Mouse (Mus musculus): ENCODE data around the gene Ttc6. TPM values are rescaled to one million over a fixed set of nuclear protein-coding genes. Genes with fewer than 3 reads are reported as not detected.

Gene Ttc6
- polyA plus RNA-seq, 1 experiment from 2014 or later = 0.92 TPM

DNA sequence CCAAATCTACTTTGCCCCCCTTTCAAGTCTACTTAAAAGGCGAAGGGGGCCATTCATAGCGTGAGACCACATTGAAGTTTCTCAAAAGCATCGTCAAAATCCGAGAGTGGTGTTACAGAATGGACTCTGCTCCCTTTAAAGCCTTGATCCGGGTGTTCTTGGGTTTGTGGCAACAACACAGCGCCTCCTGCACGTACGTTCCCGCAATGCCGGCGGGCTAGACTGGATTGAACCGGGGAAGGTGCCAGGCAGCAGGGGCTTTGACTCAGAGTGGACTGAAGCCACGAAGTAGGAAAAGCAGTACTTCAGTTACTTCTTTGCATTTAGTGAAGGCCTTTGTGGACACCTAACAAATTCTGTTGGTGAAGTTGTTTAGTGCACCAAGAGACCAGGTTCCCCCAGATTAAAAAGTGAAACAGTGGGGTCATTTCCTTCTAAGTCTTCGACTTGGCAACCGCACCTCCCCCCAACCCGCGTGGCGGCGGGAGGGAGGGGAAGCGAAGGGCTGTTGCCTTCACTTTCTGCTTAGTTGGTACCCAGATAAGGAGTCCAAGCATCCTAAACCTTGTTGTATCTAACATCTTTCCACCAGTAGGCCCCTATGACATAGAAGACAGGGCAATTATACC, 15.4 kb upstream of the Ttc6 start:
- H3K27ac ChIP-seq = peak overlapping the region; percentile 54; the same call in 1 of the 2 replicates
- no peaks in the 10 kb centered on the region for H3K9me3 ChIP-seq
- peaks cover 72% of the 10 kb centered on the region for H3K27me3 ChIP-seq (replicated peaks)
- WGBS = under 1% methylated on average over 20 of the region's 20 CpGs
- H3K36me3 ChIP-seq = no peaks in the 10 kb centered on the region
- H3K9ac ChIP-seq = no peak overlapping the region
- H3K4me2 ChIP-seq (replicated peaks) = peak overlapping the region; percentile 90
- ATAC-seq = peak; percentile 29; the same call in 1 of the 2 replicates
- peaks cover 12% of the 10 kb centered on the region for H3K4me1 ChIP-seq (replicated peaks)
- 0 out of 2 replicates have a peak overlapping the region, but pooled peaks have one; percentile 7 for H3K4me3 ChIP-seq (replicated peaks)

DNA sequence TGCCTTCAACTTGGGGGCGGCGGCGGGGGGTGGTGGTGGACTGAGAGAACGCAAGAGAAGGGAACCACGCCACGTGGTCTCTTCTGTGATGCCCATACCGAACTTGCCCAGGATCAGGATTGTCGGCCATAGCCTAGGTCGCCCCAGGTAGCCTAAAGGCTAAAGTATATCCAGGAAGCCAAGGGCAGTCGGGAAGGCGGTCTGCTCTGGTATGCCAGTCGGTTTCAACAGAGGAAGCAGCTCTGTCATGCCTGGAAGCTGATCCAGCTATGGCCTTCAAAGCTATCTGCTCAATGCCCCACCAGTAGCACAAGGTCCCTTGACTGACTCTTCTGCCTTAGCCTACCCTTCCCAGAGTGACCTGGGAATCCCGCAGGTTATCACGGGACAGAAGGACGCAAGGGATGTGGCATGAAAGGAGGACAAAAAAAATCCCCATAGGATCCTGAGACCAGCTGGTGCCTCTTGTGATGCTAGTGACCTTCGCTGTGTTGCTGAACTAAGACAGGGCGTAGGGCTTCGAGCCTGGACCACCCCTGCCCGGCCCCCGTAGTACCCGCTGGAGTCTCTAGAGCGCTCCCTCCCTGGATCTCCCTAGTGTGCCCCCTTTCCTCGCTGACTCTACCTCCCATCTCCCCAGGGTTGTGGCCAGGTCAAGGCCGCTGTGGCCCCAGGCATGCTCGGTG, 14.8 kb upstream of the Ttc6 start:
- H3K4me1 ChIP-seq (replicated peaks) = peaks cover 12% of the 10 kb centered on the region
- H3K27me3 ChIP-seq (replicated peaks) = peaks cover 75% of the 10 kb centered on the region
- peak overlapping the region; percentile 90 for H3K4me2 ChIP-seq (replicated peaks)
- H3K36me3 ChIP-seq = no peaks in the 10 kb centered on the region
- ATAC-seq = no peak
- 6% methylated on average over 25 of the region's 25 CpGs for WGBS
- H3K9me3 ChIP-seq = no peaks in the 10 kb centered on the region
- no peak overlapping the region for H3K9ac ChIP-seq
- H3K4me3 ChIP-seq (replicated peaks) = 0 out of 2 replicates have a peak overlapping the region, but pooled peaks have one; percentile 23
- H3K27ac ChIP-seq = peak overlapping the region; percentile 54; the same call in 1 of the 2 replicates

DNA sequence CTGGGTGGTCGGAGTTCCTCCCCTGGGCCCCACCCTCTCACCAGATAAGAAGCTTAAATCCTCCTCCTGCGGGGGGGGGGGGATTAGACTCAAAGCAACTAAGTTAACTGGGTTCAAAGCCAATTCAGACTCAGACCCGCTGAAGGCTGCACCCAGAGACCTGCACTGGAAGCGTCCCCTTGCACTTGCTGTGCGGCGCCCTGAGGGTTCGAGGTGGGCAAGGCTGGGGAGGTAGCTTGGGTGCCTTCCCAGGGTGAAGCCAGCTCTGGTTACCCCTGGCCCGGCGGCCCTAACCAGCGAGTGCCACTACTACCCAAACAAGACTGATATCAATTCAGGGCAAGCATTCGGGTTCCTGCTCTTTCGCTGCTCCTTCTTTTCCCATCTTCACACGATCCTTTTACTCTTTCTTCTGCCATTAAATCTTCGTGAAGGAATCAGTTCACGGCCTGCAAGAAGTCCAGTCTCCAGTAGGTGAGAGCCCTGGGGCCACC, 14.2 kb upstream of the Ttc6 start:
- Histone ChIP-seq H3K4me2 (replicated peaks) (peak overlapping the region; percentile 90), H3K27ac (no peak overlapping the region), H3K4me3 (replicated peaks) (peak overlapping the region; percentile 23), H3K27me3 (replicated peaks) (peaks cover 77% of the 10 kb centered on the region), H3K9me3 (no peaks in the 10 kb centered on the region), H3K36me3 (no peaks in the 10 kb centered on the region), H3K4me1 (replicated peaks) (peaks cover 12% of the 10 kb centered on the region), H3K9ac (no peak overlapping the region)
- 3% methylated on average over 15 of the region's 15 CpGs for WGBS
- ATAC-seq = no peak

DNA sequence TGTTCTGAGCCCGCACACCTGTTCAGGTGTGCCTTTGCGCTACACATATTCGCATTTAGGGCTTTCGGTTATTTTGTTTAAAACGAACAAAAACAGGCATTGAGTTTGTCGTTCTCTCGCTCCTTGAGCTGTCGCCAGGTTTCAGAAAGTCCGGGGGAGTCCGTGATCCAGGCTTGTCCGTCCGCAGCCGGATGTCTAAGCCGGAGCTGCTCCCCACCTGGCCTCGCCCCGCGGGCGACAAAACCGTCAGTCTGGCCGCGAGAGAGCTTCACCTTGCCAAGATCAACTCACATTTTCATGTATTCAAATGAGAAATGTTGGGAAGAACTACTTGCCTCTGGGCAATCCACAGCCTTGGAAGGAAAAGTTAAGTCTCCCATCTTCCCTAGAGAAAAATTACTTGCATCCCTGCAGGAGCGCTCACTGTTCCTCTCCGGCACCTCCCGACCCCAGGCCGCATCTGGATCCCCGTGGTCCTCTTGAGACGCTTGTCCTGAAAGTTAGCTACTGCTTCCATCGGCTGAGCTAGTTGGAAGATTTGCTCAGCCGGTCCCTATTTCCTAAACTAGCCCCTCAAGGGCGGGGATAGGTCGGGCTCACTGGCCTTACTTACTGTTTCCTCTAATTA, 13.6 kb upstream of the Ttc6 start:
- 3% methylated on average over 31 of the region's 31 CpGs for WGBS
- no peak overlapping the region for H3K27ac ChIP-seq
- peaks cover 73% of the 10 kb centered on the region for H3K27me3 ChIP-seq (replicated peaks)
- H3K9ac ChIP-seq = no peak overlapping the region
- H3K9me3 ChIP-seq = no peaks in the 10 kb centered on the region
- ATAC-seq = no peak
- peaks cover 10% of the 10 kb centered on the region for H3K4me1 ChIP-seq (replicated peaks)
- H3K4me2 ChIP-seq (replicated peaks) = peak overlapping the region; percentile 90
- no peaks in the 10 kb centered on the region for H3K36me3 ChIP-seq
- peak overlapping the region; percentile 23 for H3K4me3 ChIP-seq (replicated peaks)

DNA sequence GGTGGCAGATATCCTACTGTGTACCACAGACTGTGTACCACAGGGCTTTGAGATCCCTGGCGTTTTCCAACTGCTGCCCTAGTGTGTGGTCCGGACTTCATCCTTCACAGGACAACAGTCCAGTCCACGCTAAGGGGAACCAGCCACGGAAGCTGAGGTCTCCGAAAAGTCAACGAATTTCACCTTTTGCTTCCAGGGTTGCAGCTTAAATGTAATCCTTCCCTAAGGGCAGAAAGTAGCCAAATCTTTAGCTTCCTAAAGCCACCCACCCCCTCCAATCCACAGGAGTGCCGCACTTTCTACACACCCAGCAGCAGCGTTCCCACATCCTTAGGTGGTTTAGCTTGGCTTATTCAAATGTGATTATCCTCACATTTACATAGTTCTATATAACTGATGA, 13.0 kb upstream of the Ttc6 start:
- Histone ChIP-seq H3K9me3 (no peaks in the 10 kb centered on the region), H3K4me1 (replicated peaks) (peaks cover 4% of the 10 kb centered on the region; the same call in 1 of the 2 replicates), H3K9ac (no peak overlapping the region), H3K27me3 (replicated peaks) (peaks cover 69% of the 10 kb centered on the region), H3K4me2 (replicated peaks) (peak overlapping the region; percentile 90), H3K36me3 (no peaks in the 10 kb centered on the region), H3K4me3 (replicated peaks) (no peak overlapping the region), H3K27ac (no peak overlapping the region)
- WGBS = 7% methylated on average over 8 of the region's 8 CpGs
- no peak for ATAC-seq

DNA sequence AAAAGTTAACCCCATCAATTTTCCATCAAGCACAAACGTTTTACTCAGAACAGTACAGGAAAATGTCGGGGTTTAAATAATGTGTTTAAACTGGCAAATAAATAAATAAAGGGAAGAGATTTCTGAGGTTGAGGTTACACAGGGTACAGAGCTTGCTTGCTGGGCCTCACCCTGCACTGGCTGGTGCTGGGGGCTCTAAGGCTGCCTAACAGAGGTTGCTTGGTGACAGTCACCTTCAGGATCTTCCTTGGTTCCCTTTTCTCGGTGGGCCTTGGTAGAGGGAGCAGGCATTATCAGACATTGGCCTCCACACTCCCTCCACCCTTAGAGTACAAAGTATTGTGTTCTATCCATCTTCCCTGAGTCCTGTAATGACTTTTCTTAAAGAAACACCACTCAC, 11.6 kb upstream of the Ttc6 start:
- no peaks in the 10 kb centered on the region for H3K9me3 ChIP-seq
- H3K4me1 ChIP-seq (replicated peaks) = no peaks in the 10 kb centered on the region
- 11% methylated on average over 3 of the region's 3 CpGs for WGBS
- no peak overlapping the region for H3K27ac ChIP-seq
- H3K4me3 ChIP-seq (replicated peaks) = no peak overlapping the region
- no peak overlapping the region for H3K4me2 ChIP-seq (replicated peaks)
- no peak overlapping the region for H3K9ac ChIP-seq
- H3K36me3 ChIP-seq = no peaks in the 10 kb centered on the region
- H3K27me3 ChIP-seq (replicated peaks) = peaks cover 57% of the 10 kb centered on the region
- ATAC-seq = no peak

DNA sequence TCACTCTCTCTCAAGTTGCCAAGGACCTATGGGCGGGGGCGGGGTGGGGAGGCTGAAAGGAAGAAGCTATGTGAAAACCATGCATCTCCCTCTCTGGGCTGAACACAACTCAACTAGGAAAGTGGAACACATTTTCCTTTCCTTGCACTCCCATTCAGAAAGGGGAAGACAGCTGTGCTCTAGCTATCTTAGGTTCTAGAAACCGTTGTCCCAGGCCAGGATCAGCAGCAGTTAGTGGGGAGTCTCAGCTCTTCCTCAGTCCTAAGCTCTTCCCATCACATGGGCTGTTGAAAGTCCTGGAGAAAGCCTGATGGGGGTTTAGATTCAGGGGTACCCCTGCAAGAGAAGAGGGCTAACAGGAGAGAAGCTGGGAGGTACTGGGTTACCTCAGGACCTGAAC, 9.8 kb upstream of the Ttc6 start:
- no peak for ATAC-seq
- Histone ChIP-seq H3K4me2 (replicated peaks) (no peak overlapping the region), H3K27me3 (replicated peaks) (peaks cover 47% of the 10 kb centered on the region), H3K27ac (no peak overlapping the region), H3K4me1 (replicated peaks) (no peaks in the 10 kb centered on the region), H3K4me3 (replicated peaks) (no peak overlapping the region), H3K36me3 (no peaks in the 10 kb centered on the region), H3K9ac (no peak overlapping the region), H3K9me3 (no peaks in the 10 kb centered on the region)
- WGBS = 44% methylated on average over 3 of the region's 3 CpGs

DNA sequence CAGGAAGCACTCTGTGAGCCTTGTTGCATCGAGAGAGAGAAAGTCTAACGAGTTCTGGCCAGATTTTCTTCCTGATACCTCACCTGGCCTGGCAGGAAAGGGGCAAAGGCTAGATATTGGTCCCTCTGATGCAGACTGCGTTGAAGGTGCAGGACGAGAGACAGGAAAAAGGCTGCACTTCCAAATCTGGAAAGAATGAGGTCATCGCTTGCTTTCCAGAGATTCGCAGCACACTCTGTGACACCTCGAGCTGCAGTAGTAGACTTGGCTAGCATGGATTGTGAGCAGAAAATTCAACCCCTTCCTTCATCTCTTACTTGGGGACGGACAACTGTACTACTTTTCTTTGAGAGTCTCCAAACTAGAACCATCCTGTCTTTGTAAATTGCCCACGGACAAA, 7.9 kb downstream of the Ttc6 start:
- Histone ChIP-seq H3K27me3 (replicated peaks) (peaks cover 9% of the 10 kb centered on the region), H3K9ac (no peak overlapping the region), H3K4me1 (replicated peaks) (peaks cover 7% of the 10 kb centered on the region; the same call in 1 of the 2 replicates), H3K4me3 (replicated peaks) (no peak overlapping the region), H3K27ac (no peak overlapping the region), H3K4me2 (replicated peaks) (peak overlapping the region; percentile 40), H3K36me3 (no peaks in the 10 kb centered on the region), H3K9me3 (no peaks in the 10 kb centered on the region)
- 15% methylated on average over 9 of the region's 9 CpGs for WGBS
- ATAC-seq = peak; percentile 52

DNA sequence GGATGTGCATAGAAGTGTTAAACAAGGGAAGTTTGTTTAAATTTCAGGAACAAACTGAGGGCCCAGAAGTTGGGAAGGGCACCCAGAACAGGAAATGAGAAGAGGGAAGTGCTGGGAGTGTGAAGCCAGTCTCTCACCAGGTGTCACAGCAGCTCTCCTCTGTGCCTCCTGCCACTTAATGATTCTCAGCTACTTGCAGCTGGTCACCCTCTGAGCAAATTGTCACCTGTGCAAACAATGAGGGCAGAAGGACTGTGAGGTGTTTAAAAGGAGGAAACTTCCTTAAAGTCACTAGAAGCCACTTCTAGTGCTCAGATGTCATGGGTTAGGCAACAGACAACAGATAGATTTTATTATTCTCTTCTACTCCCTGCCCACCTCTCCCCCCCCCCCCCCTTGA, 8.5 kb downstream of the Ttc6 start:
- no peak overlapping the region for H3K9ac ChIP-seq
- peak; percentile 72 for ATAC-seq
- peaks cover 7% of the 10 kb centered on the region; the same call in 1 of the 2 replicates for H3K4me1 ChIP-seq (replicated peaks)
- no peak overlapping the region for H3K4me2 ChIP-seq (replicated peaks)
- H3K36me3 ChIP-seq = no peaks in the 10 kb centered on the region
- H3K27ac ChIP-seq = no peak overlapping the region
- no peak overlapping the region for H3K4me3 ChIP-seq (replicated peaks)
- no peaks in the 10 kb centered on the region for H3K9me3 ChIP-seq
- peaks cover 9% of the 10 kb centered on the region for H3K27me3 ChIP-seq (replicated peaks)

DNA sequence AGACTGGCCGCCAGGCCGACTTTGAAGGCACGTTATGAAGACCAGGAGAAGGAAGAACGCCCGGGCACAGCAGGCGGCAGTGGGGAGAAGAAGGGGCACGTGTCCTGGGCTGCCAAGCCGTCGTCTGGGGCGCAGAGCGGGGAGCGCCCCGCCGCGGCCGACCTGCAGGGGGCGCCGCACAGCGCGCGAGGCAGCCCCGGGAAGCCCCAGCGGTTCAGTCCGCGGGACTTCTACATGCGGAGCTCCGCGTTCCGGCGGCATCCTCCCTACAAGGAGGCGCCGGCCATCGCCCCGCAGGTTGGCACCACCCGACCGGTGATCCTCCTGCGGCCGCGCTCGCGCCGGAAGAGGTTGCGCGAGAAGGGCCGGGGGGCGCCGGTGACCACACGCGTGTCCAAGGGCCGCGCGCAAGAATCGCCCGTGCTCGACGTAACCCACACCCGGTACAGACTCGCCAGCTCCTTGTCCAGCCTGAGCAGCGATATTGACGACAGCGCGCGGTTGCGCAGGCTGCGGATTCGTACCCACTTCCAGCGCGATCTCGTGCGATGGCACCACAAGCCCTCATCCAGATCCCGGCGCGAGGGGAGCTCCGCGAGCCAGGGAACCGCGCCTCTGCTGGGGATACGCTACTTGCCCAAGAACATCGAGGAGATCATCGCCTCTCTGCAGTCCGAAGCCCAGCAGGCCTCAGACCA, 12.2 kb downstream of the Ttc6 start:
- ATAC-seq = peak; percentile 87
- peaks cover 7% of the 10 kb centered on the region; the same call in 1 of the 2 replicates for H3K4me1 ChIP-seq (replicated peaks)
- no peaks in the 10 kb centered on the region for H3K36me3 ChIP-seq
- WGBS = 3% methylated on average over 81 of the region's 81 CpGs
- peak overlapping the region; percentile 95 for H3K4me2 ChIP-seq (replicated peaks)
- peak overlapping the region; percentile 47 for H3K9ac ChIP-seq
- H3K27me3 ChIP-seq (replicated peaks) = peaks cover 9% of the 10 kb centered on the region
- H3K9me3 ChIP-seq = no peaks in the 10 kb centered on the region
- H3K4me3 ChIP-seq (replicated peaks) = peak overlapping the region; percentile 55
- H3K27ac ChIP-seq = no peak overlapping the region

DNA sequence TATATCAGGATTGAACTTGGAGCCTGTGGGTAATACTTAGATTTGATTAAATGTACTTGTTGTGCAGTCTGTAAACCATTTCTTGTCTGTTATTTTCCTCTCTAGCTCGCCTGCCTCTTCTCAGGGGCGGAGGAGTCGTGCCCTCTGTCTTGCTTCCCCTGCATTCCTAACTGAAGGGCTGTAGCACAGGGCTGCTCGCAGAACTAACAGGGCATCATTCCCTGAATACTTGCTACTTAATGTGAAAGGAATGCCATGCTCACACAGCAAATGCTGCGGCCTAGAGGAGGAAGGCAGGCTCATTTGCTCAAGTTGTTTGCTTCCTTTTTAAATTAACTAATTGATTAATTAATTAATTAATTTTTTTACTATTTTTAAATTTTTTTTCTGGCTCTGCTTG, 43.7 kb downstream of the Ttc6 start:
- H3K4me2 ChIP-seq (replicated peaks) = no peak overlapping the region
- no peak overlapping the region for H3K9ac ChIP-seq
- no peak overlapping the region for H3K27ac ChIP-seq
- H3K4me1 ChIP-seq (replicated peaks) = no peaks in the 10 kb centered on the region
- 43% methylated on average over 5 of the region's 5 CpGs for WGBS
- H3K9me3 ChIP-seq = no peaks in the 10 kb centered on the region
- peak; percentile 45; the same call in 1 of the 2 replicates for ATAC-seq
- no peaks in the 10 kb centered on the region for H3K27me3 ChIP-seq (replicated peaks)
- no peaks in the 10 kb centered on the region for H3K36me3 ChIP-seq
- no peak overlapping the region for H3K4me3 ChIP-seq (replicated peaks)

DNA sequence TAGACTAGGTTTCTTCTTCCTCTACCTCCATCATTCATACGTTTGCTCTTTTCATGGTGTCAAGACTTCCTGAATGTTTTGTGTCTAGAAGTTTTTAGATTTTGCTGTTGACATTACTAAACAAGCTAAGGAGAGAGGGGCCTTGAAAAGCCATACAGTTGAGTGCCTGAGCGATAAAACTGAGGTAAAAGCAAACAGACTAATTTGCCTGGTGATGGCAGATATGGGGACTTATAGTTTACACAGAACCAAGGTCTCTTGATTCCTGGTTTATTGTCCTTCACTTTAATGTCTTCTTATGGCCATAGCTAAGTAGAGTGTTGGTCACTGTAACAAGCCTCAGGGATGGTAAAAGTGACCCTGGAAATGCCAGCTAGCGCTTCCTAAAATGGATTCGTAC, 51.2 kb downstream of the Ttc6 start:
- H3K4me1 ChIP-seq (replicated peaks) = no peaks in the 10 kb centered on the region
- H3K36me3 ChIP-seq = no peaks in the 10 kb centered on the region
- H3K27me3 ChIP-seq (replicated peaks) = no peaks in the 10 kb centered on the region
- no peak overlapping the region for H3K4me2 ChIP-seq (replicated peaks)
- no peak overlapping the region for H3K4me3 ChIP-seq (replicated peaks)
- H3K9ac ChIP-seq = no peak overlapping the region
- no peaks in the 10 kb centered on the region for H3K9me3 ChIP-seq
- WGBS = 71% methylated on average over 4 of the region's 4 CpGs
- no peak overlapping the region for H3K27ac ChIP-seq
- peak; percentile 73 for ATAC-seq

Measured in intestine, embryonic 15.5 days (tissue).